Mouse (Mus musculus): ENCODE results near the gene Col4a2. TPM values are rescaled to one million over a fixed set of nuclear protein-coding genes. Genes with fewer than 3 reads are reported as not detected.
"Not testable (repeated sequence)": the region's sequence is repeated elsewhere in the genome, so short reads cannot be mapped to it uniquely, and the experiment has no call there.

The Col4a2 gene
- polyA plus RNA-seq, 3 experiments from 2014 or later: not detected

DNA sequence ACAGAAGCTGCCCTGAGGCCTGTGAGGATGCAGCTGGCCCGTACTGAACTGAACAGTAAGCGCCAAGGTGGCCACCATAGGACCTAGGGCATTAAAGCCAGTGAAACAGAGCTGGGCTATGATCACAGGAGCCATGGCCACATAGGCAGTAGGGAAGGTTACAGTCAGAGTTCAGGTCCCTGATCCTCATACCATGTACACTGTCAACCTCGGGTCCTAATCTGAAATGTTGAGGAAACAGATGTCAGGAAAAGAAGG lies 152.0 kb downstream of the Col4a2 start:
- no peak for ATAC-seq

DNA sequence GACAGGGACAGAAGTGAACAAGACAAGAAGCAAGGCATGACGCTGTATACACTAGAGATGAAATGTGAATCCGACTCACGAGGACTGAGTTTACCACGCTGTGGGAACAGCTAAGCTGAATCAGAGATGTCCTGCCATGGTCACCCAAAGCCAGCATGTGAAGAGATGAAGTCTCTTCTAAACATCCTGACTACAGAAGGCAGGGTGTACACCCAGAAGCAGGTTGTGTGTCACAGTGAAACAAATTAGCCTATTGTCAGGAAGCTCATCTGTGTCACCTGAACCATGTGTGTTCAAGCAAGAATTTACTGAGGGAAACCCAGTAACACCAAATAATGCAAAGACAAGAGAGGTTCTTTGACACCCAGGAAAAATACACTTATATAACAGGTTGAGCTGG lies 153.0 kb downstream of the Col4a2 start:
- no peak for ATAC-seq

DNA sequence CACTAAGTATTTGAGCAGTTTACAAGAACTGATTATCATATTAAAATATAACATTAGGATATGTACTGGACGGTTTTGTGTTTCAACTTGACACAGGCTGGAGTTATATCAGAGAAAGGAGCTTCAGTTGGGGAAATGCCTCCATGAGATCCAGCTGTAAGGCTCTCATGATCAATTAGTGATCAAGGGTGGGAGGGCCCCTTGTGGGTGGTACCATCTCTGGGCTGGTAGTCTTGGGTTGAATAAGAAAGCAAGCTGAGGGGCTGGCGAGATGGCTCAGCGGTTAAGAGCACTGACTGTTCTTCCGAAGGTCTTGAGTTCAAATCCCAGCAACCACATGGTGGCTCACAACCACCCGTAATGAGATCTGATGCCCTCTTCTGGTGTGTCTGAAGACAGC lies 153.9 kb downstream of the Col4a2 start:
- ATAC-seq: not testable (repeated sequence)

DNA sequence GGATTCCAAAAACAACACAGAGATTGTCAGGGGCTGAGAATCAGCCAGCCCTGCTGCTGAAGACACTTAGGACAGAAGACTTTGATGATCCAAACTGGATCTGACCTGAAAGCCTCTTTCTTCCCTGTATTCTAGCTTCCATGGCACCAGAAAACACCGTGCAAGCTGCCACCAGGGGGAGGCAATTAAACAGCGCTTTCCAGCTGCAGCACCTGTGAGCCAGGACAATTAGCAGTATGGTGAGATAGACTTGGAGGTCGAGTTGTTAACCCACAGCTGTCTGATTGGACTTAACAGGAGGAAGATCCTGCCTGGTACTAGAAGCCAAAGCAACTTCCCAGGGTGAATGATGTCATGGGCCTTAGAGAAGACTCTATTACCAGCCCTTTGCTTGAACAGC lies 156.5 kb downstream of the Col4a2 start:
- ATAC-seq: no peak

DNA sequence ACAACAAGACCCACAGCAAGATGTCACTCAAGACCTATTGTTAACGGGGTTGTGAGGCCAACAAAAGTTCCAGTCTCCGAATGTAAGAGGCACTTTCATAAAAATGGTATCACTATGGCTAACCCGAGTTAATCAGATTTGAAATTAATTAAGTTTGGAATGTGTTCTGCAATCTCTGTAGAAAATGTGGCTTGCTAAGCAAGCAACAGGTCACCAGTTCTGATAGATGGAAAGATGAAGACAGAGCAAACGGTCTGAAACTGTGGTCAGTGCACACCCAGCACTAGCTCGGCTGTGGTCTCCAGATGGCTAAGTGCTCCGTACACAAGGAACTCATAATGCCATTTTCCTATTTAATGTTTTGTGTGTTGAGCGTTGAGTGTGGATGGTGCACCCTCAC lies 158.1 kb downstream of the Col4a2 start:
- no peak for ATAC-seq

DNA sequence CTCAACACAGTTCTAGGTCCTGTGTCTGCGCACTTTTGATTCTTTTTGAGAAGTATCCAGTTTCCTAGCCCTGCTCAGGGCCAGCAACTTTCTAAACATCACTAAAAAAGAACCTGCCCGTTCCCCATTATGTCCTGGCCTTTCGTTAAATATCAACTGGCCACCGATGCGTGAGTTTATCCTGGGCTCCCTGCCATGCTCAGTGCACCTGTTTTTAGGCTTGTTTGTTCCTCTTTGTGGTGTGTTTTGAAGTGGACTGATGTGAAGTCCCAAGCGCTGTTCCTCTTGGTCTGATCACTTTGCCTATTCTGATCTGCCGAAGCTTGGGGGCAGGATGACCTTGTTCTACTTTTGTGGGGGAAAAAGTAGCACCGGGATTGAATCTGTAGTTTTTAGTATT lies 158.7 kb downstream of the Col4a2 start:
- no peak for ATAC-seq

DNA sequence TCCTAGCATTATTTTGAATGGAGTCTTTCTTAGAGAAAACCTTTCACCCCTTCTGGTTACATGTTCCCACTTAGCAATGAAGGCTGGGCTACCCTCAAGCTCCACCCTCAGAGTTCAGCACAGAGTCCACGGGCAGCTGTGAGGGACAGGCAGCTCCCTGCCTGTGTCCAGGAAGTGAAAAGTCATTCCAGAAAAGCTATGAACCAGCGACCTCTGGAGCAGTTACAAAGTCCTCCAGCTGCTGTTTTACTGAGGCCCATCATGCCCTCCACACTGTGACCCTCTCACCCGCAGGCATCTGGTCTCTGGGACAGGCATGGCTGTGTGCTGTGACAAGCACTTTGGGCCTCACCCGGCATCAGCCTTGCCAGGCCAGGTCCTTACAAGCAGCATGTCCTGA lies 160.5 kb downstream of the Col4a2 start:
- ATAC-seq: no peak

DNA sequence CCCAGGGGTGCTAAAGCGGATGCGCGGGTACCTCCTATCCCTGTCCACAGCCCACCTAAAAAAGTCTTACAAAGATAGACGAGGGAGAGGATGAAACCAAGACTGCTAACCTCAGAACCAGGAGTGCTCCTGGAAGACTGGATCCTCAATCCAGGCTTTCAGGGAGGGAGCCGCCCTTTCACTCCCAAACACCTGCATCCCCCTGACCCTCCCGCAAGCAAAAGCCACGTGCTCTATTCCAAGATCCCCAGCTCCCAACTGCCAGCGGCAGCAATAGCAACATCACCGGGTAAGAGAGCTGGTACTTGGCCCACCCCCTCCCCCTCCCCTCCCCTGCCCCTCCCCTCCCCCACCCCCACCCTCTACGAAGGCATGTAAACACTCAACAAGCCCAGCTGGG lies 162.8 kb downstream of the Col4a2 start:
- no peak for ATAC-seq

DNA sequence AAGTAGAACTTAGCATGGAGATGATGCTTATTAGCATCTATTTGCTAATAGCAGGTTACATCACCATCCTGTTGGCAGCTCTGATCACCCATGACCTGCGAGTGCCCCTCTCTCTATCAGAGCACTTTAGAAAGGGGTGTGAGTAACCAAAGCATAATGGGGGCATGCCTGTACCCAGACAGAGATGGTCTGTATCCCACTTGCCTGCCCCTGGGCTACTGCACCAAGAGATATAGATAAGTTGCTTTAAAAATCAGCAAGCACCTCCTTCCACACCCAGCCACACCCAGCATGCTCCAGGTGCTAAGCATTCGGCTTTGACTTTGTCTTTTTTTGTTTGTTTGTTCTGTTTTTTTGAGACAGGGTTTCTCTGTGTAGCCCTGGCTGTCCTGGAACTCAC lies 163.3 kb downstream of the Col4a2 start:
- no peak for ATAC-seq

DNA sequence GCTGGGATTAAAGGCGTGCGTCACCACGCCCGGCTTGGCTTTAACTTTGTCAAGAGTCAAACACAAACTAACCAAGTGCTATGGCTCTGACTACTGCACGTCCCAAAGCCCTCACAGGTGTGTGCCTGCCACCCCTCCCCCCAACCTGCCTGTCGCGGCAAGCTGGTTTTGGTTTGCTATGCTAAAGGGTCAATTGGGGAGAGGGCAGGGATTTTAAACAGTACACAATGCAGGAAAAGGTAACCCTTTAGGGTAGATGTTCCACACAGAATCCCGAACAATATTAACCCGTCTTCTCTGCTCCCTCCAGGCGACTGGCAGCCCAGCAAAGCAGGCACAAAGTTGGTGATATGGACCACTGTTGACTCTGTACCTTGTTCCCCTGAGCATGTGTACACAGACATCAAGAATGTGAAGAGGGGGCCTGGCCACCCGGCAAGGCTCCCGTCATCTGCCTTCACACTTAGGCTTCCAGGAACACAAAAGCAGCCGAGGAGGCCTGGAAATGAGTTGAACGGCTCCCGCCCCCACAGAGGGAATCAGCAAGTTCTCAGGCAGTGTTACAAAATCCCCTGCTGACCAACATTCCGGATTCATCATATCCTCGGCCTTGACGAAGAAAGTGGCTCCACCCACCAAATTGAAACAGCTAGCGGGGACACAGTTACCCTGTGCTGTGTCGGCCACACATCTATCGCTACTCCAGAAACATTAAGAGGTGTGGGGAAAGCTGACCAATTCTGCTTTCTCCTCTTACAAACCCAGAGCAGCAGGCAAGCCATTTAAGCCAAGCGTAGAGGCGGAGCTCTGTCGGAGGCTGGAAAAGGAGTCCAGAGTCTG lies 164.0 kb downstream of the Col4a2 start:
- ATAC-seq: no peak

DNA sequence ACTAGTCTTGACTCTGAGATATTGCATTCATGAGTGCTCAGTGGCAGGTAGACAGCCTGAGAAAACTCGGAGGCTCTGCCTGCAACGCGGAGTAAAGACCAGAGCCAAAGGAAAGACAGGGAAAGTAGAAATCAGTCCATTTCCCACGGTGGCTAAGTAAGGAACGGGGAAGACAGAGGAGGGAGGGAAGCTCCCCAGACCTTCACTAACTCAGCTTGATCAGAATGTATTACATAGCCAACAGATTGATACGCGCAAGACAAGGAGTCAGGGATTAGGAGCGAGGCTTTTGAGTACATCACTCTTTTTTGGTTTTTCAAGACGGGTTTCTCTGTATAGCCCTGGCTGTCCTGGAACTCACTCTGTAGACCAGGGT lies 164.6 kb downstream of the Col4a2 start:
- ATAC-seq: no peak

DNA sequence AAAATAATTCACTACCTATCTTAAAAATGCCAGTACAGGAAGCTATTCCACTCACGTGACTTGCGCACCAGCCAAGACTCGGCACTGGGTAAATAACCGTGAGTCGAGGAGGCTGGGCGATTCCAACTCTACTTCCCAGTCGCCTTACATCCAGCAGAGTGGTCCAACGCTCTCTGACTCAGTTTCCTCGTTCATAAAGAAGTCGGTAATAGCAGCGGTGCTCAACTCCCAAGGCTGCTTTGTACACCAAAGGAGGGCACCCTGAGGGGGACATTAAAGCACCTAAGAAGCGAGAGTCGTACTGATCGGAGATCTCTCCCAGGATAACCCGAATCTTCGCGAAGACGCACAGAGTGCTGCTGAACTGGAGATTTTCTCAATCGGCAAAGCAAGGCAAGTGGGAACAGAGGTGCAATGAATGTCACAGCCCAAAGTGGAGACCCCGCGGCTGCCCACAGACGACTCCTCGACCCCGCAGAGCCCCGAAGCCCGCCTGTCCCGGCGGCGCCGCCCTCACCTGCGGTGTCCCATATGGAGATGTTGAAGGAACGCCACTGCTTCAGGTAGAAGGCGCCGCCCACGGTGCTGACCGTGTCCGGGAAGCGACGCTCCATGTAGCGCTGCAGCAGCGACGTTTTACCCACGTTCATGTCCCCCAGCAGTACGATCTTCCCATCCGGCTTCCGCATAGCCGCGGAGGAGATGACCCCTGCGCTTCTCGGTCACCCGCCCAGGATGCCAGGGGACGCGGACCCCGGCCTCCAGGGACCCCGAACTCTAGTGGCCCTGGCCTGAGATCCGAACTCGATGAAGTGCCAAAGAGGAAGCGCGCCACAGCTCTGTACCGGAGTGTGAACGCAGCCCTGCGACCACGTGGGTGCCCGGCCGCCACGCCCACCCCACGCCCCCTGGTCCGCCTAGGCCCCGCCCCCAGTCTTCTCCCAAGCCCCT lies 165.5 kb downstream of the Col4a2 start, which contains the start of gene Rab20:
Gene Rab20 (minus strand): TSS at position 900 of the 951 bp plus-strand sequence.
- peak; percentile 71 for ATAC-seq

DNA sequence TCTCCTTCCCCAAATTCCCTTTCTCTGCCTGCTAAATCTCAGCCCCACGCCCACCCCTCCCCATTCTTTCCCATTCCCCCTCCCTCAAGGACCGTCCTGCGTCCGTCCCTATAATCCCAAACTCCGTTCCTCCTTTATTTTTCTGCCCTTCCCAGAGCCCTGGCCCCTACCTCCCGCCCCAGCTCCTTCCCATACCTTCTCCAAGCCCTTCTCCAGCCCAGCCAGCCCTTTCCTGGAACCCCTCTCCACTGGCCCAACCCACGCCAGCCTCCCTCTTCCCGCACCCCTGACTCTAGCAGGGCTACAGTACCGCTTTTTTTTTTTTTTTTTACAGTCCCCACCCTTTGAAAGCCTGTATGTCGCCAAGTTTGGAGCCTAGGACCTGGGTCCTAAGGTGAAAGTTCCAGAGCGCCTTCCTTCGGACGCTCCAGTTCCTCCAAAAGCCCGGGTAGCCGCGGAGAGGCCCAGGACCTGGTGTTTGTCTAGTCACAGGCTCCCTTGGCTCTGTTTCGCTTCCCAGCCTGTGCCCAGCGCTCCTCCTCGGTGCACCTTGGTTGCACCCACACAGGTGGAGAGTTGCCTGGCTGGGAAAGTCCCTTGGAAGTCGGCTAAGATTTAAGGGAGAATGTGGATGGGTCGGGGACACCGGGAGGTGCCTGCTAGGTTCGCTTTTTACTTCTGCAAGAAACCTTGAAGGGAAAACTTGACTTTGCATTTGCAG lies 166.4 kb downstream of the Col4a2 start:
- ATAC-seq: no peak

DNA sequence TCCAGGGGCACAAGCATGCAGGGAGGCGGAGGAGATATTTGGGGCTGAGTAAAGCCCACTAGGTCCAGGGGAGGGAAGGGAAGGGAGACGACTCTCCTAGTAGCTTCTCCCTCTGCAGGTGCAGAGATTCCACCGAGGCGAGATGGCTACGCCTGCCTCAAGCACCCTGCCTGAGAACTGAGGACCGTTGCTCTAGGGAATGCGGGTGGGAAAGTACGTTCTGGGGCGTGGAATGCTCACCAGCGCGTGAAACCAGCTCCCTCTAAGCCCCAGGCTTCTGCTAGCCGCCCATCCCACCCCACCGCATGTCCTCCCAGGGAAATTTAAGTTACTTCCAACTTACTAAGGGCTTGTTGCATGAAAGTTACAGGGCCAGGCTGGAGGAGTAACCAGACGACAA lies 167.0 kb downstream of the Col4a2 start:
- no peak for ATAC-seq

DNA sequence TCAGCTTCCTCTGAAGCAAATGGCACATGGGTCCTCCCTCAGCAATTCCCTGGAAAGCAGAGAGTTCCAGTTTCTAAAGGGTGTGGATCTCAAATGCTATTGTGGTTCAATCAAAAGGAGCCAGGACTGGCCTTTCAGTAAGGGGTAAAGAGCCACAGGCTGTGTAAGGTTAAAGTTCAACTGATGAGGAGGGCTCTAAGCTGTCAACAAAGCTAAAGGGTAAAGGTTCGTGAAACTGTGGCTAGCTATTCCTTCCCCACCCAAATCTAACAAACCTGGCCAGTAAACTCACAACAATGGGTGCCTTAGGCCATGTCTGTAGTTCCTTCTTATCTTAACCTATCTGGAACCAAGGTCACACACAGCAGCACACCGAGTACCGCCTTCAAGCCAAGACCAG lies 169.3 kb downstream of the Col4a2 start:
- ATAC-seq: no peak

DNA sequence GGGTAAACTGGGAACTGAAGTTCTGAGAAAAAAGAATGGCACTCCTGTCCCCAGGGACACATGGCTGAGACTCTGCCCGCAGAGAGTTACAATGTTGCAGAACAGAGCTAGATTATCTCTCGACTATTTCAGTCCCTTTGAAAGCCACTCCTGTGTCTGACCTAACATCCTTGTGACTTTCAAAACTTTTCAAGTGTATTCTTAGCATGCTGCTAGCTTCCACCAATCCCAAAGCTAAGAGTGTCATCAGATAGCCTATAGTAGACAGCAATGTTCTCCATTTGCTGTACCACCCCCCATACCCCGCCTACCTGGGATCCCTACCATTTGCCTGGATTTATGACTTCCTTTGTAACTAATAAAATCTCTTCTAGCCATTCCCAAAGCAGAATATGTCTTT lies 169.9 kb downstream of the Col4a2 start:
- no peak for ATAC-seq

DNA sequence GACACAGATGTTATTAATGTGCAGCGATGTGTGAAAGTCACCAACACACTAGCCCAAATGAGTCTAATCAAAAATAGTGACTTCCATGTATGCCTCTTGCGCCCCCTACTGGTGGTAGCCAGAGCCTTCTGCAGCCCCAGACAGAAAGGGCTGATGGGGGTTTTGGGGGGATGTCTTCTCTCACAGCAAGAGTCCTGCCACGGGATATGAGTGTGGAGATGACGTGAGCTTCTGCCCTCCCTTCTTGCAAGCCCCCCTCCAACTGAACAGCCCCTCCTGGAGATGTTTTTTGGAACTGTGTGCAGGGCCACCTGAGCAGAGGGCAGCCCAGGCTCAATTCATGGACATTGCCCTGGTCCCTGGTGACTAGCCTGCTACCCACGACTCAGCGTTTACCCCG lies 173.5 kb downstream of the Col4a2 start:
- ATAC-seq: peak; percentile 60

DNA sequence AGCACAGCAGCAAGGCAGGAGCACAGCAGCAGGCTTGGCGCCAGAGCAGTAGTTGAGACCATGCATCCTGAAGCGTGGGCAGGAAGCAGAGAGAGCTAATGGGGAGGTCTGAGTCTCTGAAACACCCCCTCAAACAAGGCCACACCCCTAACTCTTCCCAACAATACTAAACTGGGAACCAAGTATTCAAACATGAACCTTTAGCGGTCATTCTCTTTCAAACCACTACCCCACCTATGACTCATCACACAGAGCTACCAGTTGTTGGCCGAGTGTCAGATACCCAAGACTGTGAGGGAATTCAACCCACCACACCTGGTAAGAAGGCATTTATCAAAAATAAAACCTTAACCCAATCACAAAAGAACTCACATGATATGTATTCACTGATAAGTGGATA lies 174.6 kb downstream of the Col4a2 start:
- ATAC-seq: no peak

DNA sequence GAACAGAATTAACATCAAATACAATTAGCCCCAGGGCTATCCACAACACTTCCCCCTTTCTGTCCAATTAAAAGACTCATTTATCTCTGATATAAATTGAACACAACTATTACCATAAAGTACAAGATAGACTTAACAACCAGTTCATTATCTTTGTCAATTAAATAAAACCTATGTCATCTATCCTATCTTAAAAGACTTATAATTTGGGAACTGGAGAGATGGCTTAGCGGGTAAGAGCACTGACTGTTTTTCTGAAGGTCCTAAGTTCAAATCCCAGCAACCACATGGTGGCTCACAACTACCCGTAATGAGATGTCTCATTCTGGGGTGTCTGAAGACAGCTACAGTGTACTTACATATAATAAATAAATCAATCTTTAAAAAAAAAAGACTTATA lies 179.7 kb downstream of the Col4a2 start:
- ATAC-seq: not testable (repeated sequence)

DNA sequence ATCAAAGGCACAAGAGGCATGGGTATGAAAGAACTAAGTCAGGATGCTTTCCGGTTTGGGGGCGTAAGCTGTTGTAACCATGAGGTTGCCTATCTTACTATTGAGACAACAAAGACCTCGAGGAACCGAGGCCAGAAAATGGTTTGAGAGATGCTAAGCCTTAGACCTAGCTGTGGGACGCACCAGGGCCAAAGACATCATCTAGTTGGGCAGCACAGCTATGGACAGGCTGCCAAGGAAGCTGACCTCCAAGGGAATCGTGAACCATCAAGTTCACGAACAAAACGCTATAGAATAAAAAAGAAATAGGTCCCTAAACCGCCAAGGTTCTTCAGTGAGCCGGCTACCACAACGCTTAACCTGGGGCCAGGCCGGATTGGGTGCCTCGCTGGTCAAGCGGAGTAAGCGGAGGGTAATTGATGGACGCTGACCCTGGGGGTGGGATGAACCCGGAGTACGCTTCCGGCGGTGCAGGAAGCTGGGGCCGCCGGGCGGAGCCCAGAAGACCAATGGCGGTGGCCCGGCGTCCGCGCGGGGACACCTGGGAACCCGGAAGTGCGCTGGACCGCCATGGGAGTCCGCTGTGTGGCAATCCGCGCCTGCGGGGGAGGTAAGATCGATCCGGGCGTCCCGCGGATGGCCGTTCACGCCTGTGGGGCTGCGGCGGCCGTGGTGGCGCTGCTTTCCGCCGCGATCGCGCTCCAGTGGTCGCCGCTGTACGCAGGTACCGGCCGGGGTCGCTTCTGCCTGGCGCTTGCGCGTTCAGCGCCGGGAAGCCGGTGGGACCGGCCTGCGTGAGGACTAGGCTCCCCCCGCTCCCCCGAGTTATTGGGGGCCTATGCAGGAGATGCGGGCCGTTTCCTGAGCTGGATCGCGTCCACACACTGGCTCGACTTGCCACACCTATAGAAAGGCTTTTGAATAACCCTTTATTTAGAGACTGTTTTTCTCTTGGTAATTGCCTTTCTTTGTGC lies 184.7 kb downstream of the Col4a2 start, which contains the start of gene Naxd:
Gene Naxd (plus strand): TSS at position 490 of the 974 bp plus-strand sequence.
- ATAC-seq: peak; percentile 99

DNA sequence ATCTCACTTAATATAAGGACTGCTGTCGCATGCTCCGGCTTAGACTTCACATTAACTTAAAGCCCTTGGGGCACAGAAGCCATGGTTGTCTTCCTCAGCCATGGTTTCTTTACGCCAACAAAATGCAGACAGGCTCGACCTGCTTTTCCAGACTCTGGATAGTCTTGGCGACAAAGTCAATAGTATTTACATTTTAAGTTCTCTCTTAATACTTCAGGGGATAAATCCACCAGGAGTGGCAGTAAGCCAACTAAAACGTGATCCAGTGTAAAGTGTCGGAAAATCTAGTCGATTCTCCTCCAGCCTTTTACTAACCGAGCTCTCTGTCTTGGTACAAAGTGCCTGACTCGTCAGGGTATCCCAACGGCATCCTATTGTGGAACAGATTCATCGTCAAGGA lies 185.7 kb downstream of the Col4a2 start:
- ATAC-seq: no peak

Measured in inflammation-experienced regulatory T-cells, adult 6 months (primary cell).